Mouse (Mus musculus): ENCODE results near the gene Gsdma3. TPM values are rescaled to one million over a fixed set of nuclear protein-coding genes. Genes with fewer than 3 reads are reported as not detected.
A peak's percentile ranks its signal among the peaks of the same experiment; 100 is the strongest.

Gsdma3 gene
- polyA plus RNA-seq, 1 experiment from 2014 or later: not detected

DNA sequence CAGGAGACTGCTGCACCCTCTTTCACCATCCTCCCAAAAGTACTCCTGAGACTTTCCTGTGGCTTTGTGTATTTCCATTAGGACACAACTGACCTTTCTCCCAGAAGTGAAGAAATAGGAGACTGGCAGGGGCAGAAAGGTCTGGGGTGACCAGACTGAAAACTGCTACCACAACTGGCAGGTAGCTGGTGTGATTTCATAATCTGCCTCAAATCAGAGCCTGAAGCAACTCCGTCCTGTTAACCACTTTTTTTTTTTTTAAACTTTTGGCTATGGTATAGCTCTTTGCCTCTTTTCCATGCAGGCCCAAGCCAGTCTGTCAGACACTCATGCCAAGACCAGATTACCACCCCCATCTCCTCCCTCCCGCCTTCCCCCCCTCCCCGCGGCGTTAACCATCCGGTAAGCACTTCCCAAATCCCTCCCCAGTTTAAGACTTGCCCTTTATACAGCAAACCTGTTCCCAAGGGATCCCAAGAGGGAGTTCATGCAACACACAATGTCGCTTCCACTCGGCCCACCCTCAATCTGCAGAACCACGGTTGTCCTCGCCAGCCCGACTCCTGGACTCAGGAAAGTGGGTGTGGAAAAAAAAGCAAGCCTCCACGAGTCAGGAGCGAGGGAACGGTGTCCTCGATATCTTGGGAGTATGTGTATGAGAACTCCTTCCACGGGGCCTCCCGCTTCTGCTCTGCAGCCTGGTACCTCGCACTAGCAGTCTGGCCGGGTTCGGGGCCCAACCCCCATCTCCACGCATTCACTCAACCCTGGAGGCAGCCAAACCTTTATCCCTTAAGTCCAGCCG lies 39.9 kb upstream of the Gsdma3 start:
- ATAC-seq (ENCODE audit: insufficient number of reproducible peaks, insufficient read depth, low FRiP score, low TSS enrichment, low read depth): peak; percentile 33; the same call in 1 of the 2 replicates
- H3K27ac ChIP-seq: peak overlapping the region; percentile 82

DNA sequence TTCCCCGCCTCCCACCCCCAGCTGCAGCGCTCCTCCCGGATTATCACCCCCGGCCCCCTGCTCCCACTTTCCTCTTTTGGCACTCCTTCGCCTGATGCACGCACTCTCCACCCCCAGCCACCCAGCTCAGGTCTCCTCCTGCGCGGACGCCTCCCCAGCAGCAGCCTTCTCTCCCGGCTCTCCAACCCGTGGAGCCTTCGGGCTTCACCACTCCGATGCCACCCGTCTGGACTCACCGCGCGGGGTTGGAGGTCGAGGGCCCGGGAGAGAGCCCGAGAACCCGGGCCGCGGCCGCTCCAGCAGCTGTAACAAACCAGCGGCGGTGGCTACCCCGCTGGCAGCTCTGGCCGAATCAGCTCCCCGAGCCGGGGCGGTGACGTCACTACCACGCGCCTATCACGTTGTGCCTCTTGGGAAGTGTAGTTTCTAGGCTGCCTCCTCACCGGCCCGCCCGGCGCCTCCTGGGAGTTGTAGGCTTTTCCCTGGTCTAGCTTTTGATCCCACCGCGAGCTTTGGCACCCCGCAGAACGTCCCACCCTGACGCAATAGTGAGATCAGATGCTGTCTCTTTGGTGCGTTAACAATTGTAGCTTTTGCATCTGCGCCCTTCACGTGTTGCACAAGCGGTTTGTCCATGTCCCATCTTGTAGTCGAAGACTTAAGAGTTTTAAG lies 39.1 kb upstream of the Gsdma3 start, which contains the start of gene Ormdl3:
Ormdl3 (minus strand) TSS at position 477 of the 672 bp plus-strand sequence.
- H3K4me3 ChIP-seq (replicated peaks): peak within 1 kb of the TSS; percentile 85
- H3K27ac ChIP-seq: peak within 1 kb of the TSS; percentile 82
- no peaks in the 10 kb centered on the region for H3K9me3 ChIP-seq
- H3K9ac ChIP-seq (replicated peaks): peak within 1 kb of the TSS; percentile 81
- H3K27me3 ChIP-seq: peaks cover 5% of the 10 kb centered on the region; the same call in 1 of the 2 replicates
- peak within 1 kb of the TSS; percentile 94 for H3K4me2 ChIP-seq
- peak; percentile 92 for ATAC-seq (ENCODE audit: insufficient number of reproducible peaks, insufficient read depth, low FRiP score, low TSS enrichment, low read depth)
- WGBS: under 1% methylated on average over 49 of the region's 49 CpGs
- peaks cover 30% of the 10 kb centered on the region for H3K4me1 ChIP-seq (replicated peaks)
- peaks cover 22% of the 10 kb centered on the region for H3K36me3 ChIP-seq

More for the DNA sequence above, 39.9 kb upstream of the Gsdma3 start:
- Histone ChIP-seq H3K36me3 (peaks cover 30% of the 10 kb centered on the region), H3K4me1 (replicated peaks) (peaks cover 30% of the 10 kb centered on the region), H3K9ac (replicated peaks) (peak overlapping the region; percentile 81), H3K27me3 (peaks cover 4% of the 10 kb centered on the region; the same call in 1 of the 2 replicates), H3K9me3 (no peaks in the 10 kb centered on the region), H3K4me3 (replicated peaks) (peak overlapping the region; percentile 85), H3K4me2 (peak overlapping the region; percentile 94)
- 3% methylated on average over 22 of the region's 22 CpGs for WGBS

DNA sequence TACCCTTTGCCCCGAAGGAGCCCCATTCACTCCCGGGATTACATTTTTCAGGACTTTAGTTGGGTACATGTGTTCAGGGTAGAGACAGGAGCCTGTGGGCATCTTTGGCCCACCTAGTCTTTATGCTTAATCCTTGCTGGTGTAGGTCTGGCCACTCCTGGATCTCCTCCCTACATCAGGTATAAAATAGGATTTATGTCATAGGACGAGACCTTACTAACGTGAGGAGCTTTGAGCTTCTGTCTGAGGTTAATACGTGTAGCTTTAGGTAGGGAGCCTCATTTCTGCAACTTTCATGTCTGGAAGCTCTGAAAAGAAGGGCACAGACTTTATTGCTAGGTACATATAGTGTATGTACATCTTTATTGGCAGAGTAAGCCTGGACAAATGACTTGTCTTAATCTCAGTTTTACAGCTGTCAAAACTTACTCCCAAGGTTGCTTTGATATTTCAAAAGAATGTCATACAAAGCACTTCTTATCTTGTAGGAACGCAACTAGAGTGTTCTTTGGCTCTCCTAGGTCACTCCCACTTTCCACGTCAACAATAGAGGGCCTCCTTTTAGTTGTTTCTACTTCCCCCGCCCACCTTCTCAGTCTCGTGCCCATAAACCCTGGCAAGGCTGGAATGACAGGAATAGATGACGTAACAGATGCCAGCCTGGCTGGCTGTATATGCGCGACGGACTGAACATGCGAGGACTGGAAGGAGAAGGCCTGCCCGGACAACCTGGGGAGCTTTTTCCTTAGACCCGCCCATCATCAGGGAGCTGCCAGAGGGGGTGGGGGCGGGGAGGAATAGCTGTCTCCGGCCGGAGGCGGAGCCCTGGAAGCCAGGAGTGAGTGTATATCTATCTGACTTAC lies 38.2 kb upstream of the Gsdma3 start:
- Histone ChIP-seq H3K4me3 (replicated peaks) (peak overlapping the region; percentile 85), H3K9ac (replicated peaks) (peak overlapping the region; percentile 81), H3K36me3 (peaks cover 13% of the 10 kb centered on the region), H3K27me3 (peaks cover 11% of the 10 kb centered on the region), H3K4me1 (replicated peaks) (peaks cover 30% of the 10 kb centered on the region), H3K9me3 (no peaks in the 10 kb centered on the region), H3K4me2 (peak overlapping the region; percentile 94), H3K27ac (peak overlapping the region; percentile 75)
- ATAC-seq (ENCODE audit: insufficient number of reproducible peaks, insufficient read depth, low FRiP score, low TSS enrichment, low read depth): peak; percentile 11; the same call in 1 of the 2 replicates
- 5% methylated on average over 20 of the region's 20 CpGs for WGBS

DNA sequence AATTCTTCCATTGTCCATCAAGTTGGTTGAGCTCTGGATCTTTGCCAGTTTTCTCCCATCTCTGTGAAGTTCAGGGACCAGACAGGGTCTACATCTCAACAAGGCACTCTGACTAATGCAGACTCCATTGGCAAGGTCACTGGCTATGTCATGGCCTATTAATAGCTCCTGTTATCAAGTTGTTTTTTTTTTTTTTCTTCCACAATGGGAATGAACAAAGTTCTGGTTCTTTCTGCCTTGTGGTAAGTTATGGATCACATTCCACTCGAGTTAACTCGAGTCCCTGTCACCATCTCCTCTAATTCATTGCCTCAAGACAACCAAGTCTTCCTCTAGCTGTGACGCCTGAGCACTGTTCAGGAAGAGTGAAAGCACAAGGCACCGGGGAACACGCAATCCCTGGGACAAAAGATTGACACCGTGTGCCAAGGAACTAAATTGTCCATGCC lies 37.3 kb upstream of the Gsdma3 start:
- no peak overlapping the region for H3K4me2 ChIP-seq
- peaks cover 4% of the 10 kb centered on the region; the same call in 1 of the 2 replicates for H3K36me3 ChIP-seq

DNA sequence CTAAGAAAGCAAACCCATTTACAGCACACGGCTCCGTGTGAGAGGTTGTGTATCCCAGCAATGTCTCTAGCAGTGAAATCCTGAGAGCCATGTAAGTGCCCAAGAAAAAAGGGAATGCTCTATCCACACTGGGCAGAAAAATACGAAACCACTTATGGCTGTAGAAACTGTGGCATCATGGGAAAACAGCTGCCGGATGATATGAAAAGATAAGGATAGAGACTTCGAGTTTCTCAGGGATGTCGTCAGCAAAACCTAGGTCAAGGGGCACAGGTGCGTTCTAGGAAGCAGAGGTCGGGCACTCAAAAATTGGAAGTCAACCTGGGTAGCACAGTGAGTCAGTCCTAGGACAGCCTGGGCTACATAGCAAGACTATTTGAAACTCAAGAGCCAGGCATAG lies 36.9 kb upstream of the Gsdma3 start:
- peaks cover 11% of the 10 kb centered on the region for H3K27me3 ChIP-seq
- no peak overlapping the region for H3K27ac ChIP-seq
- no peaks in the 10 kb centered on the region for H3K9me3 ChIP-seq
- H3K4me3 ChIP-seq (replicated peaks): no peak overlapping the region
- no peak overlapping the region for H3K9ac ChIP-seq (replicated peaks)
- ATAC-seq (ENCODE audit: insufficient number of reproducible peaks, insufficient read depth, low FRiP score, low TSS enrichment, low read depth): no peak
- 88% methylated on average over 8 of the region's 8 CpGs for WGBS
- no peaks in the 10 kb centered on the region for H3K36me3 ChIP-seq
- H3K4me2 ChIP-seq: no peak overlapping the region
- H3K4me1 ChIP-seq (replicated peaks): peaks cover 30% of the 10 kb centered on the region

More for the DNA sequence above, 37.3 kb upstream of the Gsdma3 start:
- 67% methylated on average over 6 of the region's 6 CpGs for WGBS
- ATAC-seq (ENCODE audit: insufficient number of reproducible peaks, insufficient read depth, low FRiP score, low TSS enrichment, low read depth): no peak
- Histone ChIP-seq H3K27ac (no peak overlapping the region), H3K4me1 (replicated peaks) (peaks cover 30% of the 10 kb centered on the region), H3K27me3 (peaks cover 11% of the 10 kb centered on the region), H3K9me3 (no peaks in the 10 kb centered on the region), H3K9ac (replicated peaks) (no peak overlapping the region), H3K4me3 (replicated peaks) (no peak overlapping the region)

DNA sequence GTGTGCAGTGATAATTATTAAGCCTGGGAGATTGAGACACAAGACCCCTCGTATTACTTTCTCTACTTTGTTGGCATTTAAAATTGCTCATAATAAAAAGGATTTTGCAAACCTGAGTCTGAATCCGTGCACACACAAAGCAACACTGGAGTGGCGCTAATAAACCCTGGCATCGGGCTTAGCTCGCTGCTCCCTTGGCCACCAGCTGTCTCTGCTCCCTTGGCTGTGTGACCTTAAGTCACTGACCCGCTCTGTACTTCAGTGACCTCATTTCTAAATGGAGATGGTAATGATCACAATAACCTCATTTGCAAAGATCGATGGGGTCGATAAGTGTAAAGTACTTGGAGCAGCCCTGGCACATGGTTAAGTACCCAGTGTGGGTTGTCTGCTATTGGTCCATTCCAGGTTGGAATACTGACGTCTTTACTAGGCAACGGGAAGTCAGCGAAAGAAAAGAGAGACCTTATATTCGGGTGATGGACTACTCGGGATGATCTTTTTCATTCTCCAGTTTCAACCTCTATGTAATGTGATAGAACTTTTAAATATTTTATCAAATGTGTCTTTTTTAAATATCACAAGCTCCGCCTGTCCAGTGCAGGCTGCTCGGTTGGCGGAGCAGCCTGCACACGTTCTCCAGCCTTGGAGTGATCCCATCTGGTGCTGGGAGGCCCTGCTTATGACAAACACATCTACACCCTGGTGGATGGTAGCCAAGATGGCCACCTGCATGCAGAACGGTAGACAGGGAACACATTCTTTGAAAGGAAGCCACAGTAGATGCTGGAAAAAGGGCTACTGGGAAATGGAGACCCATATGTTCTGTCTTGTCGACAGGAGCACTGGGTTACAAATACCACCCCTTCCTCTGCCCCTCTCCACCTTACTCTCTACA lies 35.4 kb upstream of the Gsdma3 start:
- WGBS: 78% methylated on average over 19 of the region's 19 CpGs
- no peak for ATAC-seq (ENCODE audit: insufficient number of reproducible peaks, insufficient read depth, low FRiP score, low TSS enrichment, low read depth)

DNA sequence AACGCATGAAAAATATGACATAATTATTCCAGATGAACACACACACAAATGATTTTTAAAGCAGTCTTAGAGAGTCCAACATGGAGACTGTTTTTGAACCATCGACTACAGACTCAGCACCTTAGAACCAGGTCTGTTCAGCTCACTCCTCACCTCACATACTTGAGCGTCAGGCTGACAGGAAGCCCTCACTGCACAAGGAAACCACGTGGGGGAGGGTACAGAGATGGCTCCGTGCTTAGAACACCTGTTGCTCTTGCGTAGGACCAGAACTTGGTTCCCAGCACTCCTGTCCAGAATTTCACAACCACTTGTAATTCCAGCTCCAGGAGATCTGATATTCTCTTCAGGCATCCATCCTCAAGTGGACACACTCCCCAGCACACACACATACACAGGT lies 31.1 kb upstream of the Gsdma3 start:
- Histone ChIP-seq H3K27me3 (peaks cover 34% of the 10 kb centered on the region), H3K4me2 (no peak overlapping the region), H3K27ac (no peak overlapping the region), H3K9ac (replicated peaks) (no peak overlapping the region), H3K36me3 (no peaks in the 10 kb centered on the region), H3K4me1 (replicated peaks) (peaks cover 9% of the 10 kb centered on the region; the same call in 1 of the 2 replicates), H3K4me3 (replicated peaks) (no peak overlapping the region), H3K9me3 (no peaks in the 10 kb centered on the region)
- ATAC-seq (ENCODE audit: insufficient number of reproducible peaks, insufficient read depth, low FRiP score, low TSS enrichment, low read depth): no peak
- 77% methylated on average over 6 of the region's 6 CpGs for WGBS

More for the DNA sequence above, 35.4 kb upstream of the Gsdma3 start:
- no peaks in the 10 kb centered on the region for H3K36me3 ChIP-seq
- no peak overlapping the region for H3K4me2 ChIP-seq
- H3K27me3 ChIP-seq: peaks cover 11% of the 10 kb centered on the region
- peaks cover 18% of the 10 kb centered on the region for H3K4me1 ChIP-seq (replicated peaks)
- no peak overlapping the region for H3K4me3 ChIP-seq (replicated peaks)
- no peak overlapping the region for H3K9ac ChIP-seq (replicated peaks)
- no peak overlapping the region for H3K27ac ChIP-seq
- H3K9me3 ChIP-seq: no peaks in the 10 kb centered on the region

DNA sequence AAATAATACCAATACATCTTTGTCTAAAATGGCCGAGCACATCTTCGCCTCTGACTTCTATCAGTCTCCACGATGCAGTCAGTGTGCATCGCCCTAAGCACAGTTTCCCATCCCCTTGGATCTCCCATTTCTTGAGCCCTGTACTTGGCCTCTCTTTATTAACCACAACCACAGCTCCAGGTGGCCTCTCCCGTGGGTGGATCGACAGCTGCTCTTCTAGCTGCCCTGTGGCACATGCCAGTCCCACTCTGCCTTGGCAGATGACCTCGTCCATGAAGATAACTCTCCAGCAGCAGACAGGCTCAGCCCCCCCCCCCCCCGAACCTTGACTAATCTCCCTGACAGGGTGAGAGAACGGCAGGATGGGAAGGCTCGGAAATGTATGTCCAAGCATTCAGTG lies 30.7 kb upstream of the Gsdma3 start:
- Histone ChIP-seq H3K4me3 (replicated peaks) (no peak overlapping the region), H3K4me2 (no peak overlapping the region), H3K27ac (no peak overlapping the region), H3K36me3 (no peaks in the 10 kb centered on the region), H3K9ac (replicated peaks) (no peak overlapping the region), H3K9me3 (no peaks in the 10 kb centered on the region), H3K4me1 (replicated peaks) (peaks cover 9% of the 10 kb centered on the region; the same call in 1 of the 2 replicates), H3K27me3 (peaks cover 39% of the 10 kb centered on the region)
- WGBS: 81% methylated on average over 10 of the region's 10 CpGs
- no peak for ATAC-seq (ENCODE audit: insufficient number of reproducible peaks, insufficient read depth, low FRiP score, low TSS enrichment, low read depth)

DNA sequence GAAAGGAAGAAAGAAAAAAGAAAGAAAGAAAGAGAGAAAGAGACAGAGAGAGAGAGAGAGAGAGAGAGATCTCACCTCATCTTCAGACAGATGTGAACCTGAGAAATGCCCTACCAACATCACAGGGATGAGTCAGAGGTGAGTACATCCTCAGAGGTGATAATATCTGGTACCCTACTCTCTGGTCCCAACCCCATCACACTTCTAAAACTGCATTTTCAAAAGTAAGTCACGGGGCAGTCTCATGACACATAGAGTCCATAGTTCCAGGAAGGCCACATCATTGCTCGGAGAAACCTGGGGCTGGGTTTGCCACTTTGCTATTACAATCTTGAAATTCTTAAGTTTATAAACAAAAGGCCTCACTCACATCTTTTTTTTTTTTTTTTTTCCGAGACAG lies 30.2 kb upstream of the Gsdma3 start:
- WGBS: 73% methylated on average over 3 of the region's 3 CpGs
- Histone ChIP-seq H3K27me3 (peaks cover 43% of the 10 kb centered on the region), H3K4me1 (replicated peaks) (peaks cover 9% of the 10 kb centered on the region; the same call in 1 of the 2 replicates), H3K27ac (no peak overlapping the region), H3K4me2 (no peak overlapping the region), H3K9ac (replicated peaks) (no peak overlapping the region), H3K36me3 (no peaks in the 10 kb centered on the region), H3K9me3 (no peaks in the 10 kb centered on the region), H3K4me3 (replicated peaks) (no peak overlapping the region)
- ATAC-seq (ENCODE audit: insufficient number of reproducible peaks, insufficient read depth, low FRiP score, low TSS enrichment, low read depth): no peak

DNA sequence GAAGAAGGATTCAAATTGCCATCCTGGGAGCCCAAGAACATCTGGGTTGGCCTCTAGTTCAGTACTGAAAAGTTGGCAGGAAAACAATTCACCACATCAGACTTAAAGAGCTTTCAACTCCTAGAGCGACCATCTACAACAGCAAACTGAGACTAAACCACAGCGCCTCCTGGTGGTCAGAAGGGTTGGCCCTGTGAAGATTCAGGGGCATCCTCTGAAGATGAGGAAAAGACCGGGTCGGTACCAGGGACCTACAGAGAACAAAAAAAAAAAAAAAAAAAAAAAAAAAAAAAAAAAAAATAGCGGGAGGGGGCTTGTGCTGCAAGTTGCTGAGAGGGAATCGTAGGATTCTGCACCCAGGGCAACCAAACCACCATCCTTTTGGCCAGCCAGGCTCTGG lies 28.8 kb upstream of the Gsdma3 start:
- Histone ChIP-seq H3K4me3 (replicated peaks) (no peak overlapping the region), H3K4me2 (no peak overlapping the region), H3K27ac (no peak overlapping the region), H3K36me3 (no peaks in the 10 kb centered on the region), H3K9ac (replicated peaks) (no peak overlapping the region), H3K9me3 (no peaks in the 10 kb centered on the region), H3K27me3 (peaks cover 50% of the 10 kb centered on the region), H3K4me1 (replicated peaks) (peaks cover 16% of the 10 kb centered on the region)
- ATAC-seq (ENCODE audit: insufficient number of reproducible peaks, insufficient read depth, low FRiP score, low TSS enrichment, low read depth): no peak
- 40% methylated on average over 6 of the region's 6 CpGs for WGBS
